Mouse (Mus musculus) G1E-ER4 (cell line): ENCODE data around the gene Thbs3. TPM values are rescaled to one million over a fixed set of nuclear protein-coding genes. Genes with fewer than 3 reads are reported as not detected.

Source experiments
- GATA1 ChIP-seq: IDR thresholded peaks from one replicate; pipeline ENCODE4 v1.8.0; 2012; ENCODE audit warnings: low read length, inconsistent platforms
- polyA plus RNA-seq: library from polyadenylated mRNA; stranded (reverse); fragments of >175 nt; gene quantifications from 2 replicates; pipeline ENCODE4 v1.2.3, GENCODE M21; 2012

Thbs3 gene
- polyA plus RNA-seq, 1 experiment: 0.37 TPM

DNA sequence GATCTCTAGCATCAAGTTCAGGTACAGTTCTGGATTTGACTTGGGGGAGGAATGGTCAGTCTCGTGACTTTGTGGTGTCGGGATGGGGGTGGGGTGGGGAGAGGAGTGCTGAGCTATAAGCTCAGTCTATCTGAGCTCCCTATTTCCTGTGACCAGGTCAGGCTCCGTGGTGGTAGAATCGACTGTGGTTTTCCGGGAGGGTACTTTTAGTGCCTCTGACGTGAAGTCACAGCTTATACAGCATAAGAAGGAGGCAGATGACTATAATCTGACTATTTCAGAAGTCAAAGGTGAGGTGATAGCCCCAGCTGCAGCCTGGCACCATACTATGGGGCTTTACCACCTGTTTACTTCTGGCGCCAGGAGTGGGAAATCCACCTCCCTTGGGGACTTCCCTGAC is 16.4 kb downstream of the Thbs3 start:
- TF ChIP-seq GATA1: no peak

GRCm38 (mm10) chr3:89231772-89232275 is 16.8 kb downstream of the Thbs3 start:
- no peak for TF ChIP-seq GATA1

GRCm38 (mm10) chr3:89232614-89233013 is 17.6 kb downstream of the Thbs3 start:
- TF ChIP-seq GATA1: no peak

DNA sequence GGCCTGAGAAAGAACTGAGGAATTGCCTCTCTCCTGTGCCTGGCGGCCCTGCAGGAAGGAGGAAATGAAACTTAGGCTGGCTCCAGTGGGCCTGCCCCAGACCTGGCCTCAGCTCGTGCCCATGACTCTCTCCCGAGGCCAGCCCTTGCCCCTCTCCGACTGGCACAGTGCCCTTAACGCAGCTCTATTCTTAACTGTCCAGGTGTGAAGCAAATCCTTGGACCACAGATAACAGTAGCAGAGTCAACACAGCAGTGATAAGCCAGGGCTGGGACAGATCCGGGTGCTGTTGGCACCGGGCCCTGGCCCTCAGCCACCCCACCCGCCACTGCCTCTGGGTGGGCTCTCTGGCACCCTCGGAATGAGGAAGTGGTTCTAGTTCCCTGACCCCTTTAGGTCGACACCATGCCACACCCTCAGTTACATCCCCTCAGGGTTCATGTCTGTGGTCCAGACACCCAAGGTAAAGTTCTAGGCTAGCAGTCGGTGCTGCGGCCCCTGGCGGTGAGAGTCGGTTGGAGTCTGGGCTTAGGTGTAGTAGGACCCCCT is 18.7 kb downstream of the Thbs3 start:
- no peak for TF ChIP-seq GATA1

DNA sequence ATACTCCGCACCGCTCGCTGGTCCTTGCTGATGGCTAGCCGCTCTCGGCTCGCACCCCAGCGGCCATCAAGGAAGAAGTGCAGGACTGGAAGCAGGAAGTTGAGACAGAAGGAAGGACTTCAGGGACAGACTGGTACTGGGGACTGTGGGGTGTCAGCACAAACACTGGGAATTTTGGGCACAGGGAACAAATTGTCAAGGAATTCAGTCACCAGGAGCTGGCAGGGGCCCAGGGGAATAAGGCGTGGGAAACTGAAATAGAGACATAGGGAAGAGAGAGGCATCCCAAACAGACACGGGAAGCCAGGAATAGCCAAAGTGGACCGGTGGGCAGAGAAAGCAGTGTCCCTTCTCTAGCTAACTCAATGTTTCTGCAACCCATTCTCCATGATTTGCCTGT is 21.5 kb downstream of the Thbs3 start:
- no peak for TF ChIP-seq GATA1

DNA sequence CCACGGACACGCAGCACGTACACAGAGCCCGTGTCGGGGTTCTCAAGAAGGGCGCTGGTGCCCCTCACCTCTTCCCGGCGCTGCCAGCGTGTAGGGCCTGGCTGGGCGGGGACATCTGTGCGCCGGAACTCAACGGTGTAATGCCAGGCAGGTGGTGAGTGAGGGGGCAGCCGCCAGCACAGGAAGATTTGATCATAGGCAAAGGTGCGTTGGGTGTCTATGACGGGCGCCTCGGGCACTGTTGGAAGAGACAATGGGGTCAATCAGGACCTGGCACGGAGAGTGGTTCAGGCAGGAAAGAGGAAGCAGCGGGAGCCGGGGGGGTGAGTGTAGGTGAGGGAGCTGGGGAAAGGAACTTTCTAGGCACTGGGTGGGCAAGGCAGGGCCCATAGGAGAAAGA is 22.7 kb downstream of the Thbs3 start:
- no peak for TF ChIP-seq GATA1

GRCm38 (mm10) chr3:89238494-89238893 is 23.5 kb downstream of the Thbs3 start:
- TF ChIP-seq GATA1: no peak

DNA sequence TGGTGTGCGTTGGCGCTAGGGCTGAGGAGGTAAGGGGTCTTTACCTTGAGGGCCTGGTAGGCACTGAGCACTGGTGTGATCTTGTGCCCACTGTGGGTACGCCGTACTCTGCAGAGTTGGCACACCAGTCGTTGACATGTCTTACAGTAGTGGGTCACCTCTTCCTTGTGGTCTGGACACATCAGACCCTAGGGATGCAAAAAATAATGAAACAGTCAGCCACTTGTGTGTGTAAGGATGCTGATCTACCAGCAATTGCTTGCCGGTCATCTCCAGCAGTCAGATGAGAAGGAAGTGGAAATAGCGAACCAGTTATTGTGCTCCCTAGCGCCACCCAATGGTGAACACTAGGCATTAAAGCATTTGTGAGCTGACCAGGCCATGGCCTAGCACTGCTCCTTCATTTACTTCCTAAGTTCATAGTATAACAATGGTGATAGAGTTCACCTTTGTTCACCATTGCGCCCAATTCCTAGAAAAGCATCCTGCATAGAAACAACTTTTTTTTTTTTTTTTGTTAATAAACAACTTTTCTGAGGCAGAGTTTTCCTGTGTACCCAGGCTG is 27.4 kb downstream of the Thbs3 start:
- no peak for TF ChIP-seq GATA1

GRCm38 (mm10) chr3:89243609-89244008 is 28.6 kb downstream of the Thbs3 start:
- TF ChIP-seq GATA1: no peak

DNA sequence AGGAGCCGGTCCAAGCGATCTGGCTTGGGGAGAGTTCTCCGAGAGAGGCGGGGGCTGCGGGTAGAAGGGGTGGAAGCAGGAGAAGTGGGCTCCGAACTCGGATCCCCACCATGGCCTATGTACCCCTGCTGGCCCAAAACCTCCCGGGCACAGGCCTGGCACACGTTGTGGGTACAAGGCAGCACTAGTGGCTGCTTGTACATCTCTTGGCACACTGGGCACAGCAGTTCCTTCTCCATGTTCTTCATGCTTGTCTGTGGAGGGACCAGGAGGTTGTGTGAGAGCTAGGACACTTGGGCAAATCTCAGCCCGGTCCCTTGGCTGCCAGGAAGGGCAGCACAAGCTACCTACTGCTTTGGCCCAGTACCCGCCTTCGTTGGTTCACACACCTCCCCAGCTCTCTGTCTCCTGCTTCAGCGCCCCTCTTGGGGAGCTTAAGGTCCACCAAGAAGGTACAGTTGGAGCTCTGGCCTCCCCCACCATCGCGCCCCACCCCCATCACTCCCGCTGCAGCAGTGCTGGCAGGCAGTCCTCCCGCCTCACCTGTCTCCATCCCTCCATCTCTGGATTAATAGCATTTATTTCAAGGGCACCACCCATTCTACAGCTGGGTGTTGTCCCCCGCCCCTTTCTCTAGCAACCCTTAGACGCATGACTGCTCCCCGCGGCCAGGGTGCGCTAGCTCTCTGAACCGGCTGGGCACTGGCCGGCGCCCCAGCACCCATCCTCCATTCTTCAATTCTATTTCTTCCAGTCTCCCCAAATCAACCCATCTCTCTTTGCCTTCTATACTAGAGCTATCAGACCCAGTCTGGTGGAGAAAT is 29.4 kb downstream of the Thbs3 start:
- no peak for TF ChIP-seq GATA1

DNA sequence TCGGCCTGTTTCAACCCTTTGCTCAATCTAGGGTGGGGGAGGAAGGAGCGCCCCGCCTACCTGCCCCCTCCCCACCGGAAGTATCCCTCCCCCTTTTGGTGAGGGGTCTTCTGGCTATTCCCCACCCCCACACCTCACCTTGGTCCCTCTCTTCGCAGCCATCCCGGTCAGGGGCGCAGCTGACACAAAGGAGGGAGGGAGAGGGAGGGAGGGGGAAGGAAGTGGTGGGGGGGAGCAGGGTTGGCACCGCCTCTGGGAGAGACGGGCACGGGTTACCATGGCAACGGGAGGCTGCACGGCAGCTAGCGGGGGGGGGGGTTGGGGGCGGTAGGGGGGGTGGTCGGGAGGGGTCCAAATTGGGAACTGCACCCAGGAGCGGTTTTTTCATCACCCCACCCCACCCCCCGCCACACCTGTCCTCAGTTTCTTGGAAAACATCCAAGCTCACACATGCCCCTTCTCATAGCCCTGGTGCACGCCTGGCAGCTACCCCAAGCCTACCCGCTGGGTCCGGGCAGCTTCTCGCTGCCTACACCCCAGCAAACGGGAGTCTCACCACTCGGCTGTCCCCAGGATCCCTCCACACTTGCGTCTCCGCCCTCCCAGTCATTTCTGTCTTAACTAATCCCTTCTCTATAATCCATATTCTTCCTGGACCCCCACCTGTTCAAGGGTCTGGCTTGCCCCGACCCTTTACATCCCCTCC is 30.2 kb downstream of the Thbs3 start:
- no peak for TF ChIP-seq GATA1

DNA sequence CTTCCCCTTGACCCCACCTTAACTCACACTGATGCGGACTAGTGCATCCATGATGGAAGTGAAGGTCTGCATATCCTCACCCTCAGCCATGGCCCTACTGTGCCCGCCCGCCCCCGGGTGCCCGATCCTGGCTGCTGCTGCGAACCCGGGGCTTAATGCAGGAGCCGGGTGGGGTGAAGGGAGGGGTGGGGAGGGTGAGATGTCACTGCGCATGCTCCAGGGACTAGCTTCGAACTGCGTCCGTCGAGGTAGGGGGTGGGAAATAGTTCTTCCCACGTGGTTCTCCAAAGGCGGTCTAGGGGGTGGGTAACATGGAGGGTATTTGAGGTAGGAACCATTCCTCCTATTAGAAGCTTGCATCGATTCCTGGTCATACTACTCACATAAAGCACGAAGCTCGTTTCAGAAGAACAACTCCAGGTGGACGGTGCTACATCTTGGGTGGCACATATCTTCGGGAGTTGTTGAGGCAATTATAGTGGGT is 30.8 kb downstream of the Thbs3 start, which contains the start of gene Krtcap2:
Gene Krtcap2, plus strand, starts transcription at position 279 of the 484 bp plus-strand sequence.
- TF ChIP-seq GATA1: no peak

DNA sequence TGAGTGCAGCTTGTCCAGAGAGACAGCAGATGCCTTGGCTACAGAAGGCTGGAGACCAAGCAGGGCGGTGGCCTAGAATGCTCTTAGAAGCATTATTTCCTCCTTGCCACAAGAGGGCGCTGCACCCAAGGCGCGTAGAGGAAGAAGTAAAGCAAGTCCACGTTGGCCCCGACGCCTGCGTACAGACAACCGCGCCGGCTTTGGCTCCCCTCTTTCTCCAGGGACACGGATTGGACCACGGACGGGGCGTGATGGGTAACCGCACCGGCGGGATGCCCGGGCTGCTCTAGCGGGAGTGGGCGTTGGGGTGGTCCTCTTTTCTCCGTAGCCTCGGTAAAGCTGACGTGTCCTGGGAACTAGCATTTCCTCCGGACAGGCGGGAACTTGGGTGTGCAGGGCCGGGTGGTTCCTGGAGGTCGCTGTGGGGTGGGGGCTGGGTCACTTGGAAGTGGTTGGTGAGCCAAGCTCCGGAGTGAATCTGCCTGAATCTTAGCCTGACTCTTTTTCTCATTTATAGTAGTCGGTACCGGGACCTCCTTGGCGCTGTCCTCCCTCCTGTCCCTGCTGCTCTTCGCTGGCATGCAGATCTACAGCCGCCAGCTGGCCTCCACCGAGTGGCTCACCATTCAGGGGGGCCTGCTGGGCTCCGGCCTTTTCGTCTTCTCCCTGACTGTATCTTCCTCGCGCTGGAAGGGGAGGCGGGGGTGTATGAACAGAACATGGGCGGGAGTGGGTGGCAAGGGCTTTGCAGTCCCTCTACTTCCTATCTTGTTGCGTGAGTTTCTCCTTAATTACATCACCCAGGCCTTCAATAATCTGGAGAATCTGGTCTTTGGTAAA is 31.5 kb downstream of the Thbs3 start, which contains the start of gene Trim46:
Gene Trim46, minus strand, starts transcription at position 49 of the 840 bp plus-strand sequence.
- TF ChIP-seq GATA1: no peak

GRCm38 (mm10) chr3:89247466-89247865 is 32.5 kb downstream of the Thbs3 start:
- TF ChIP-seq GATA1: no peak

- TF ChIP-seq GATA1: no peak
These were observed 35.6 kb downstream of the Thbs3 start for GRCm38 (mm10) chr3:89250435-89251040.
